Mouse (Mus musculus) midbrain, embryonic 11.5 days (tissue): Measurements from ENCODE around the gene Nop53. TPM values are rescaled to one million over a fixed set of nuclear protein-coding genes. Genes with fewer than 3 reads are reported as not detected.

Source experiments
- ATAC-seq: fragments of 200-750 bp; cut with Nextera tagmentation; 2 replicates; pipeline ENCODE4 v1.8.0; 2017; ENCODE audit warnings: moderate TSS enrichment, moderate library complexity; ENCODE audit not compliant: low FRiP score
- DNase-seq: peaks from one replicate; pipeline ENCODE4 v3.0.0; 2015; ENCODE audit warnings: low spot score; ENCODE audit errors: missing footprints
- H3K27ac ChIP-seq: fragments of 300-500 bp; sonication (generic); 2 replicates; pipeline ENCODE4 v1.5.1; 2014; ENCODE audit warnings: low read depth, low read length
- H3K27me3 ChIP-seq: fragments of 300-500 bp; sonication (generic); 2 replicates; pipeline ENCODE4 v1.6.1; 2014; ENCODE audit warnings: mild to moderate bottlenecking, low read length, moderate library complexity, mixed read lengths; ENCODE audit not compliant: control insufficient read depth, insufficient read depth
- H3K36me3 ChIP-seq: fragments of 300-500 bp; sonication (generic); 2 replicates; pipeline ENCODE4 v1.6.1; 2014; ENCODE audit warnings: mild to moderate bottlenecking, low read length, moderate library complexity, mixed read lengths; ENCODE audit not compliant: control insufficient read depth, insufficient read depth
- H3K4me1 ChIP-seq: fragments of 300-500 bp; sonication (generic); 2 replicates; pipeline ENCODE4 v1.6.1; 2014; ENCODE audit warnings: low read length; ENCODE audit not compliant: control insufficient read depth, insufficient read depth
- H3K4me2 ChIP-seq: fragments of 300-500 bp; sonication (generic); 2 replicates; pipeline ENCODE4 v1.6.1; 2014; ENCODE audit warnings: mild to moderate bottlenecking, moderate library complexity
- H3K4me3 ChIP-seq: fragments of 300-500 bp; sonication (generic); 2 replicates; pipeline ENCODE4 v1.5.1; 2014; ENCODE audit warnings: low read depth, low read length
- H3K9ac ChIP-seq: fragments of 300-500 bp; sonication (generic); 2 replicates; pipeline ENCODE4 v1.6.1; 2014; ENCODE audit warnings: low read length
- H3K9me3 ChIP-seq: fragments of 300-500 bp; sonication (generic); 2 replicates; pipeline ENCODE4 v1.6.1; 2016; ENCODE audit warnings: low read length; ENCODE audit not compliant: control insufficient read depth
- WGBS: fragments of 180-500 bp; shearing (Covaris S2); extraction: QIAGEN DNeasy Blood & Tissue Kit; methylation state at CpG from one replicate; pipeline ENCODE4 v1.1.7; 2014; 5-methylcytosine and 5-hydroxymethylcytosine counted together
- polyA plus RNA-seq: library from polyadenylated mRNA; unstranded; fragments of >200 nt; fragmentation: Nextera tagmentation; extraction: Ambion mirVana; gene quantifications from 2 replicates; pipeline ENCODE4 v1.2.1, GENCODE M21; 2014

The Nop53 gene
- polyA plus RNA-seq, 1 experiment from 2014 or later = 186 TPM

GRCm38 (mm10) chr7:15975451-15975850 is 29.6 kb upstream of the Nop53 start:
- H3K27me3 ChIP-seq = no peaks in the 10 kb centered on the region
- ATAC-seq (no peak), DNase-seq (no peak)
- H3K4me3 ChIP-seq = no peak overlapping the region
- no peak overlapping the region for H3K9ac ChIP-seq
- WGBS = 95% methylated on average over 10 of the region's 10 CpGs
- H3K9me3 ChIP-seq = no peaks in the 10 kb centered on the region
- peaks cover 36% of the 10 kb centered on the region for H3K36me3 ChIP-seq
- H3K4me2 ChIP-seq = no peak overlapping the region
- H3K27ac ChIP-seq = no peak overlapping the region
- no peaks in the 10 kb centered on the region for H3K4me1 ChIP-seq

- DNase-seq = no peak
- Histone ChIP-seq H3K4me1 (no peaks in the 10 kb centered on the region), H3K9me3 (peaks cover 2% of the 10 kb centered on the region; the same call in 1 of the 2 replicates), H3K4me2 (no peak overlapping the region), H3K4me3 (no peak overlapping the region), H3K27ac (no peak overlapping the region), H3K9ac (no peak overlapping the region), H3K27me3 (no peaks in the 10 kb centered on the region), H3K36me3 (peaks cover 36% of the 10 kb centered on the region)
- no peak for ATAC-seq
- 64% methylated on average over 5 of the region's 5 CpGs for WGBS
These were observed 28.8 kb upstream of the Nop53 start for GRCm38 (mm10) chr7:15974712-15975111.

GRCm38 (mm10) chr7:15972247-15972646 is 26.4 kb upstream of the Nop53 start:
- Histone ChIP-seq H3K27me3 (no peaks in the 10 kb centered on the region), H3K4me1 (no peaks in the 10 kb centered on the region), H3K4me2 (no peak overlapping the region), H3K4me3 (no peak overlapping the region), H3K36me3 (peaks cover 27% of the 10 kb centered on the region), H3K27ac (no peak overlapping the region), H3K9ac (no peak overlapping the region), H3K9me3 (peaks cover 2% of the 10 kb centered on the region; the same call in 1 of the 2 replicates)
- peak; percentile 17; the same call in 1 of the 2 replicates for ATAC-seq
- WGBS = 50% methylated on average over 25 of the region's 25 CpGs
- no peak for DNase-seq

GRCm38 (mm10) chr7:15969674-15970073 is 23.8 kb upstream of the Nop53 start:
- Histone ChIP-seq H3K4me3 (no peak overlapping the region), H3K36me3 (peaks cover 20% of the 10 kb centered on the region), H3K9ac (no peak overlapping the region), H3K4me1 (no peaks in the 10 kb centered on the region), H3K27ac (no peak overlapping the region), H3K27me3 (no peaks in the 10 kb centered on the region), H3K4me2 (no peak overlapping the region), H3K9me3 (peaks cover 2% of the 10 kb centered on the region; the same call in 1 of the 2 replicates)
- no peak for DNase-seq
- ATAC-seq = no peak
- 86% methylated on average over 3 of the region's 3 CpGs for WGBS

- Histone ChIP-seq H3K4me2 (no peak overlapping the region), H3K4me3 (no peak overlapping the region)
- DNase-seq = no peak
These were observed 22.4 kb upstream of the Nop53 start for GRCm38 (mm10) chr7:15968322-15968721.

GRCm38 (mm10) chr7:15967312-15967711 is 21.4 kb upstream of the Nop53 start, which contains the start of gene Ehd2:
Ehd2 (minus strand) TSS chr7:15967567.
- H3K4me1 ChIP-seq = peaks cover 2% of the 10 kb centered on the region; the same call in 1 of the 2 replicates
- peak within 1 kb of the TSS; percentile 34 for H3K4me3 ChIP-seq
- peaks cover 2% of the 10 kb centered on the region; the same call in 1 of the 2 replicates for H3K9me3 ChIP-seq
- under 1% methylated on average over 22 of the region's 22 CpGs for WGBS
- H3K27ac ChIP-seq = no peak within 1 kb of the TSS
- peak; percentile 87 for ATAC-seq
- H3K36me3 ChIP-seq = peaks cover 12% of the 10 kb centered on the region
- peak; percentile 98 for DNase-seq
- H3K27me3 ChIP-seq = no peaks in the 10 kb centered on the region
- peak within 1 kb of the TSS; percentile 49 for H3K4me2 ChIP-seq
- peak within 1 kb of the TSS; percentile 53; the same call in 1 of the 2 replicates for H3K9ac ChIP-seq

More at GRCm38 (mm10) chr7:15968322-15968721, 22.4 kb upstream of the Nop53 start:
- 91% methylated on average over 8 of the region's 8 CpGs for WGBS
- Histone ChIP-seq H3K36me3 (peaks cover 13% of the 10 kb centered on the region), H3K27ac (no peak overlapping the region), H3K27me3 (no peaks in the 10 kb centered on the region), H3K9ac (no peak overlapping the region), H3K4me1 (no peaks in the 10 kb centered on the region), H3K9me3 (peaks cover 2% of the 10 kb centered on the region; the same call in 1 of the 2 replicates)
- no peak for ATAC-seq

- Histone ChIP-seq H3K4me2 (no peak overlapping the region), H3K9ac (no peak overlapping the region), H3K27ac (no peak overlapping the region), H3K4me1 (peaks cover 2% of the 10 kb centered on the region; the same call in 1 of the 2 replicates), H3K9me3 (peaks cover 2% of the 10 kb centered on the region; the same call in 1 of the 2 replicates), H3K36me3 (peaks cover 4% of the 10 kb centered on the region), H3K4me3 (no peak overlapping the region), H3K27me3 (no peaks in the 10 kb centered on the region)
- WGBS = 81% methylated on average over 3 of the region's 3 CpGs
- no peak for ATAC-seq
- DNase-seq = no peak
These were observed 20.6 kb upstream of the Nop53 start for GRCm38 (mm10) chr7:15966489-15966888.

GRCm38 (mm10) chr7:15963798-15964652 is 18.2 kb upstream of the Nop53 start:
- Histone ChIP-seq H3K36me3 (no peaks in the 10 kb centered on the region), H3K9ac (no peak overlapping the region), H3K4me1 (peaks cover 2% of the 10 kb centered on the region; the same call in 1 of the 2 replicates), H3K4me2 (no peak overlapping the region), H3K9me3 (no peaks in the 10 kb centered on the region), H3K27ac (no peak overlapping the region), H3K4me3 (no peak overlapping the region), H3K27me3 (no peaks in the 10 kb centered on the region)
- ATAC-seq (no peak), DNase-seq (no peak)
- 86% methylated on average over 32 of the region's 32 CpGs for WGBS
